Mouse (Mus musculus): ENCODE measurements around the gene Gm20388.
A peak's percentile ranks its signal among the peaks of the same experiment; 100 is the strongest.

Gm20388 gene

DNA sequence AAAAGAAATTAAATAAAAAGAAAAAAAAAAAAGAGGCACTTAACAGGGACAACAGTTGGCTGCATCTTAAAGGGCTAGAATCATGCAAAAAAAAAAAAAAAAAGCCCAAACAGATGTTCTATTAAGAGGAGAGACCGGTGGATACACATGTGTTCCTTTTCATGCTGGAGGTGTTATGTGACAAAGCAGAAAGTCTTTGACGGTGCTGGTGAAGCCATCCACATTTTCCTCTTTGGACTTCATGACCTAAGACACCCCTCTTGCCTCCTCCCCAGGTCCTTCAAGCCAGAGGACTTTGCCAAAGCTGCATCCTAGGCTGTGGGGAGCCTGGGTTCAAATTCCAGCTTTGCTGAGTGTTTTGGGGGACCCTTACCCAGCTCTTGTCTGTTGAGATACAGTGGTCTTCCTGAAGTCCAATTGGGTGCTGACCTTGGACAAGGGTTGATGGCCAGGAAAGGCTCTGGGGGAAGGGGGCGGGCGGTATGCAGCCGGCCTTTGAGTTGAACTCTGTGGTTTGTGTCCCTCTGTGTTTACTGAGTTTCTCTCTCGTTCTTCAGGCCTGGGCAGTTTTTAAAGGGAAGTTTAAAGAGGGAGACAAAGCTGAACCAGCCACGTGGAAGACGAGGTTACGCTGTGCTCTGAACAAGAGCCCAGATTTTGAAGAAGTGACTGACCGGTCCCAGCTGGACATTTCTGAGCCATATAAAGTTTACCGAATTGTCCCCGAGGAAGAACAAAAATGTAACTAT is 832.7 kb downstream of the Gm20388 start:
- DNase-seq, result peak; percentile 38

GRCm38 (mm10) chr8:120743898-120744290 is 833.3 kb downstream of the Gm20388 start:
- peak; percentile 59 for DNase-seq

GRCm38 (mm10) chr8:120744448-120744847 is 833.8 kb downstream of the Gm20388 start:
- DNase-seq, result no peak

- DNase-seq, result no peak
Measured at GRCm38 (mm10) chr8:120745226-120745625, 834.6 kb downstream of the Gm20388 start.

DNA sequence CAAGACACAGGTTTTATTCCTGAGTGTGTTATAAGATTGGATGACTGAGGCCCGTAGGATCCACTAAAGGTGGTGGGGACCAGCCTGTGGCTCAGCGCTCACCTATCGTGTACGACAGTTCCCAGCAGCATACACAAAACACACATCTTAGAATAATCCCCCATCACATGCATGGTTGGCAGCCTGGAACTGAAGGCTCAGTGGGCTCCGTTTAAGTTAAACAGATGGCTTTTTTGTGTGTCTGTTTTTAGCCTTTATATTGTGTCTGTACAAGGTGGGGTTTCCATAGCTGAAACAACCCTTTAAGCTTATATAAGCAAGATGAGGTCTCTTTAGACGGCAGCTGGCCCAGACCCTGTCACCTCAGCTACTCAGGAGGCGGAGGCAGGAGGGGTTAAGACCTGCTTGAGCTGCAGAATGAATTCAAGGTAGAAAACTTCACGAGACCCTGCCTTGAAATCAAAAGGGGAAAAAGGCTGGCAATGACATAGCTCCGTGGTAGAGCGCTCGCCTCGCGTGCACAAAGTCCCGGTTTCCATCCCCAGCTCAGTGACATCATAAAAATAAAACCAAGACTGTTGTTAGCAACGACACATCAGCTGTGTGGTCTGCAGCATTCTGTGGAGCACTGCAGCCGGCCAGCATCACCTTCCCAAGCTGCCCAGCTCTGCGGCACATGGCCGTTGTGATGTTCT is 835.5 kb downstream of the Gm20388 start:
- DNase-seq, result no peak

GRCm38 (mm10) chr8:120747286-120747685 is 836.6 kb downstream of the Gm20388 start:
- no peak for DNase-seq

- no peak for DNase-seq
Measured at GRCm38 (mm10) chr8:120750616-120751015, 840.0 kb downstream of the Gm20388 start.

GRCm38 (mm10) chr8:120751226-120752081 is 840.8 kb downstream of the Gm20388 start:
- DNase-seq, result no peak

- DNase-seq, result peak; percentile 55
Measured at GRCm38 (mm10) chr8:120752082-120752452, 841.4 kb downstream of the Gm20388 start.

GRCm38 (mm10) chr8:120753476-120753875 is 842.8 kb downstream of the Gm20388 start:
- DNase-seq, result no peak

DNA sequence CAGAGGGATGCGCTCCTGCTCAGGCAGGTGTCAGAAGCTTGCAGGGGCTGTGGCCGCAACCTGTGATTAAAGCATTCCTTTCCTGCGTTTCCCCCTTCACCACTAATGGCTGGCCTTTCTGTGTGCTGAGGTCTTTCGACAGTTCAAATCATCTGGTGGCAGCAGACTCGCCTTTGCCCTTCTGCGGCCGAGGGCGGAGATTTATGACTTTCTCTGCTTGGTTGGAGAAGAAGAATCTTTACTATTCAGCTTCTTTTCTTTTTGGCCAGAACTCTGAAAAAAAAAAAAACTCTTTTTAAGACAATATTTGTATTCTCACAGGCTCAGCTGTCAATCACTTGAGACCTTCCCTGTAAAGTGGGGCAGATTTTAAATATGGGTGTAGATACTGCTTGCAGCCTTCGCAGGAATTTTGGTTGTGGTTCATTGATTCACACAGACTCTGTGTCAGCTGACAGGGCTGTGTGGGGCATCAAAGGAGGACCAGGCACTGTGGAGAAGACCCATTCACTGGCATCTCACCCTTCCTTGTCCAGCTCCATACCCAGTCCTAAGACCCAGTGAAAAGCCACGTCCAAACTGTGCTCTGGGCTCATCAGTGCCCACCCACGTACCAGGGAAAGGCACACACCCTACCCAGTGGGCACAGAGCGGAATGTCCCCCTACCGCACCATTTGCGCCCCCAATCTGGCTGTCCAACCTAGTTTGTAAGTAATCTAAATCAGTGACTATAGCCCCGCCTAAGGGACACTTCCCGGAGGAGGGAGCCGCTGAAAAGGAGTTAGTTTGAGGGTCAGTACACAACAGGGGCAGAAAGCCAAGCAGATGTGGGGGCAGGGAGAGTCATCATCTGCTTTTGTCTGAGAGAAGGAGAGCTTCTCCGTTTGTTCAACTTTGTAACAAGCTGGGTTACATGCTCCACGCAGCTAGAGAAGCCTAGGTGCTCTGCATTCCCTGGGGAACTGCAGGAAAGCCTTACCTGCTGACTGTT is 845.0 kb downstream of the Gm20388 start:
- DNase-seq, result no peak

DNA sequence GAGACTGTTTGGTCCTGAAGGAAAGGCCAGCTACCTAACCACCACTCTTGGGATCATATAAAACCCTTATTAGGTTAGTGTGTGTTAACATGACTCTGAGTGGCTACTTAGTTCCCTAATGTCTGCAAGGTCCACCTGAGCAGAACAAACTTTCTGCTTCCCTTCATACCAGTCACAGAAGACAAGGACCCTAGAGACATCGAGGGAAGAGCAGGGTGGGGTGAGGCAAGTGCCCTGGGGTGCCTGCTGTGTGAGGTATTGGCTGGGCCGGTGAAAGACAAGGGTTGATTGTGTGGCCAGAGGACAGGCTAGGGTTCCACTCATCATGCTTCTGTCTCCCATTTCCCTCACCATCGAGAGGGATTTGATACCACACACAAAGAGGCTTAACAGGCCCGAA is 847.4 kb downstream of the Gm20388 start:
- no peak for DNase-seq

- DNase-seq, result no peak
Measured at GRCm38 (mm10) chr8:120759847-120760246, 849.2 kb downstream of the Gm20388 start.

- no peak for DNase-seq
Measured at GRCm38 (mm10) chr8:120760341-120761215, 849.9 kb downstream of the Gm20388 start.

- peak; percentile 48 for DNase-seq
Measured at GRCm38 (mm10) chr8:120763267-120763666, 852.6 kb downstream of the Gm20388 start.

GRCm38 (mm10) chr8:120764638-120765037 is 854.0 kb downstream of the Gm20388 start:
- DNase-seq, result no peak

GRCm38 (mm10) chr8:120766622-120767021 is 856.0 kb downstream of the Gm20388 start:
- no peak for DNase-seq

DNA sequence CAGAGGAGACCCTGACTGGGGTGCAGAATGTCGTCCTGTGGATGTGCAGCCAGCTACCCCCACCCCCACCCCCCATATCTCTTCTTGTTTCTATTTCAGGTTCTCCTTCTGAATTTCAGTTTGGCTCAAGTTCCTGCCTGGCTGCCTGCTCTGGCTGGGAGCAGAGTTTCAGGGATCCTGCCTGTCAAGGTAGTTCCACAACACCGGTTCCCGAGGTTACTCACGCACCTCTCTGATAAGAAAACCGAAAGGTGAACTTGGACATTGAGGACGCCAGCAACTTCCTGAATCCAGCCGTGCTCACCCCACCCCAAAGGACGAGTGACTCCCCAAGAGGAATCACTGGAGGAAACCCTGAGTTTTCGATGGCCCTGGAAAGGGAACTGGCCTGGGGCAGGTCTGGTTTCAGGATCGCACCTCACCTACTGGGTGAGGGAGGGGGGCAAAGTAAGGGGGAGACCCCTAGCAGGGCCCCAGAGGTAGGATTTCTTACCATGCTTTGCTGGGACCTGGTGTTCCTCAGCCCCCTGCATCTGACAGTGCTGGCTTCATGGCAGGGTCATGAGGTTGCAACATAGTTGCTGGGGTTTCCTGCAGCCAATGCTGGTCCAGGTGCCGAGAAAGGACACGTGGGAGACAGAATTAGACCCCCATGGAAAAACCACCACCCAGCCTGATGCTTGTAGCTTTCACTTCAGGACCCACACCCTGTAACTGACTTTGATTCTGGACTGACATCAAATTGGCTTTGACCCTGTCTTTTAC is 858.0 kb downstream of the Gm20388 start:
- DNase-seq, result no peak

DNA sequence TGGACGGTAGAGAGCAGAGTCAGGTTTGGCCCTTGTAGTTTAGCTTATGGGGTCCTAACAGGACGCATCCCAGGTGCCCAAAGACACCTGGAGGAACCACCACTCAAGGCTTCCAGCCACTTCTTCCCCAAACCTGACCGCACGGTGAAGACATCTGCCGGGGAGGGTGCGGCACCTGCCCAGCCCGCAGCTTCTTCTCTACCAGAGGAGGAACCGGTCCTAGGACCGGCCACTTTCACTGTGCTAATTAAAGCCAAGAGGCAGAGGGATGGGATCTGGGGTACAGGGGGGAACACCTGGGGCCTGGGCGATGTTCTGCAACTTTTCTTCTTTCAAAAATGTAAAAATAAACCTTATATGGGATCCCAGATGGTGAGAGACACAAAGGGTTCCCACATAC is 866.5 kb downstream of the Gm20388 start:
- no peak for DNase-seq

- DNase-seq, result no peak
Measured at GRCm38 (mm10) chr8:120777732-120778131, 867.1 kb downstream of the Gm20388 start.
